Mouse (Mus musculus): ENCODE measurements at regions not wholly inside any gene's neighbourhood (a gene's known extent, or its start where the extent isn't known, plus 50 kb on each side); places are given as distances from the start of the nearest gene placed in this dataset.

GRCm38 (mm10) chr8:116314429-116315092 is 190.2 kb upstream of the Dynlrb2 start:
- in situ Hi-C loops (cut with MboI, MseI): loop anchor here (5.0 kb wide), 1 partner anchor 73 kb away; no protein-coding TSS in a partner anchor

DNA sequence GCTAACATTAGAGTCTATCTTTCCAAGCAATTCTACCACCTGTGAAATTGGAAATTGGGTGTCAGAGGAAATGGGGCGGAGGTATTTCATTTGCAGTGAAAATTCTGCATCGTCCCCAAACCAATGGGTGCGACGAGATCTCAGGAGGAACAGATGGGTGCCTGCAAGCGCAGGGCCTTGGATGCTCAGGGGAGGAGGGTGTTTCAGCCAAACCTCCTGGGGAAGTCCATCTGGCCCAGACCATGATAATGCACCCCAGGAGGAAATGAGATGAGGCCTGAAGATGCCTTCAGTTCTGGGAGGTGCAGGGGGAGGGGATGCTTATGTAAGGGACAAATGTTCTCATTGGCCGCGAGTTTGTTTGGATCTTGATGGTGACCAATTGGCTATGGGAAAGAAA is 205.9 kb upstream of the Dynlrb2 start:
- in situ Hi-C loops (cut with MboI, MseI): no loop called here

- in situ Hi-C loops (cut with MboI, MseI): no loop called here
Observed at GRCm38 (mm10) chr8:116290671-116291245, 214.0 kb upstream of the Dynlrb2 start.

GRCm38 (mm10) chr8:116289237-116289636 is 215.5 kb upstream of the Dynlrb2 start:
- in situ Hi-C loops (cut with MboI, MseI): no loop called here

GRCm38 (mm10) chr8:116283990-116284389 is 220.8 kb upstream of the Dynlrb2 start:
- in situ Hi-C loops (cut with MboI, MseI): no loop called here

DNA sequence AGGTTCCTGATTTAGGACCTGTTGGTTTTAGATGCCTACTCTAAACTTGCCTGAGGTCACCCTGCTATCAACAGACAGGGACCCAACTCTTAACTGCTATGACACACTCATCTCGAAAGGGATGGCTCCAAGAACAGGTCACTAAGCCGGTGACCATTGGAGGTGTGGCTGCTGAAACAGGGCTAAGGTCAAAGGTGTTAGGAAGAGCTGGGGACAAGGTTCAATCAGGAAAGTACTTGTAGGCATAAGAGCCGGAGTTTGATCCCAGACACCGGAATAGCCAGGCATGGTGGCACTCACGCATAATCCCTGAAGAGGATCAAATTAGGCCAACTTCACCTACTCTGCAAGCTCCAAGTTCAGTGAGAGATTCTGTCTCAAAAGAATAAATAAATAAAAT is 222.4 kb upstream of the Dynlrb2 start:
- in situ Hi-C loops (cut with MboI, MseI): no loop called here

- in situ Hi-C loops (cut with MboI, MseI): no loop called here
Observed at GRCm38 (mm10) chr8:116275014-116275413, 229.8 kb upstream of the Dynlrb2 start.

GRCm38 (mm10) chr8:116271238-116271637 is 233.5 kb upstream of the Dynlrb2 start:
- in situ Hi-C loops (cut with MboI, MseI): no loop called here

DNA sequence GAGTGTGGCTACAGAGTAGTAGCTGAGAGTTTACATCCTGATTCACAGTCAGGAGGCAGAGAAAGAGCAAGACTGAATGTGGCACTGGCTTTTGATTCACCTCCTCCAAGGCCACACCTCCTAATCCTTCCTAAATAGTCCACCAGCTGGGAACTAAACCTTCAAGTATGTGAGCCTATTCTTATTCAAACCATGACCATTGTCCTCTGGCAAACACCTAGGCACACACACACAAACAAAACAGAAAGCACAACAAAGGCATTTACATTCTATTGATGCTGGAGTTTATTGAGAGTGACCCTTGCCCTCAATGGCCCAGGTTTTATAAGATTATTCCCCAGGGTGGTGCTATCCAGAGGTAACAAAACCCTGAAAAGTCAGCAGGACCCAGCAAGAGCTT is 235.4 kb upstream of the Dynlrb2 start:
- in situ Hi-C loops (cut with MboI, MseI): no loop called here

DNA sequence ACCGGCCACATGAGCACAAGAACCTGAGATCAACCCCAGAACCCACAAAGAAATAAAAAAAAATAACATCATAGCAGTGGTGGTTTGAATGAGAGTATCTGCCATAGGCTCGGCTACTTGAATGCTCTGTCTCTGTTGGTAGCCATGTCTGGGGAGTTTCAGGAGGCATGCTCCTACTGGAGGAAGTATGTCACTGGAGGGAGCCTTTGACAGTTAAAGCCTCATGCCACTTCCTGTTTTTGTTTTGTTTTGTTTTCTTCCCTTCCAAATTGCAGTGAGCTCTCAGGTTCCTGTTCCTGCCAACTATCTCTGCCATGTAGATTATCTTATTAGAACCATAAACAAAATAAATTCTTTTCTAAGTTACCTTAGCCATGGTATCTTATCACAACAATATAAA is 236.1 kb upstream of the Dynlrb2 start:
- in situ Hi-C loops (cut with MboI, MseI): no loop called here

DNA sequence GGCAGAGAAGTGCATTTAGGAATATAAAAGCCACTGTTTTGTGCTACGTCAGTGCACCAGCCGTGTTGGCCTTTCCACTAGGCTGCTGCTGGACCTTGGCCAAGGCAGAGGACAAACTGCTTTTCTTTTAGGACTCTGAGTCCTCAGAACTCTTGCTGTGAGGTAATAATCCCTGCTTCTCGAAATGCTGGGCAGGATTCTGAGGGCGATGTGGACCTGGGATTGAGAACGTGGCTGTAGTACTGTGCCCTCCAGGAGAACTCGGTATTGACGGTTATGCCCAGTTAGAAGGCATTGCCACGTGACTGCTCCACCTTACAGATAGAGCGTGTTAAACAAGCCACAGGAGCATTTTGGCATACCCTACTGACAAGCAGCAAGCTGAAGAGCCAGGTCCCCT is 236.6 kb upstream of the Dynlrb2 start:
- in situ Hi-C loops (cut with MboI, MseI): no loop called here

DNA sequence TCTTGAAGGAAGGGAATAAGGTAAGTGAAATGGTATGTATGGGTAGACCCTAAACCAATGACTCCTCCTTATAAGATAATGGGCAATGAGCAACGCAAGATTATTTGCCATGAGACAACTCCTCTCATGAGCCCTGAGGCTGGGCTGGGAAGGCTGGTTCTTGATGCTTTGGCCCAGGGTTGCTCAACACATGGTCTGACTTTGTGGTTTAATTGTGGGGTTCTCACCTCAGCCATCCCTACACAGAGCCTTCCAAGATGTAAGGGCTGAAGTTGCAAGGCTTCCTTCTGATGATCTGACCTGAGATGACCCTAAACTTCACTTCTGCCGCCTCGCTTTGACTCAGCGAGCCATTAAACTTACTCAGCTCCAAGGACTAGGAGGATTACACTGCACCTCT is 237.8 kb upstream of the Dynlrb2 start:
- in situ Hi-C loops (cut with MboI, MseI): no loop called here

DNA sequence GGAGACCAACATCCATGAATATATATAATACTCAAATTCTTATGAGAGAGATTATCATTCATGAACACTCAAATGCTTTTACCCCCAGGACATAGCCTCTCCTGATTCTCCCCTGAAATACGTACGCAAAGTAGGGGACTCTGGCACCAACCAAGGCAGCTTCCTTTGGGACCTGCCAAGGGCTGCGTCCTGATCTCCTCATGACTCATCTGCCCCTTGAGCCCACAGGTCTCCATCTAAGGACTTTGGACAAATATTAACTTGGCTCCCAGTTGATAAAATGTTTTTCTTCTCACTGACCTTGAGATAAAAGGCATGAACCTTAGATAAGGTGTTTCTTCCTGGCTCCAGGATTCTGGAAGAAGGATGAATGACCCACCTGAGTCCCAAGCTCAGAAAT is 239.2 kb upstream of the Dynlrb2 start:
- in situ Hi-C loops (cut with MboI, MseI): no loop called here

- in situ Hi-C loops (cut with MboI, MseI): no loop called here
Observed at GRCm38 (mm10) chr8:116264078-116264477, 240.7 kb upstream of the Dynlrb2 start.

GRCm38 (mm10) chr8:116261286-116261685 is 243.5 kb upstream of the Dynlrb2 start:
- in situ Hi-C loops (cut with MboI, MseI): no loop called here

DNA sequence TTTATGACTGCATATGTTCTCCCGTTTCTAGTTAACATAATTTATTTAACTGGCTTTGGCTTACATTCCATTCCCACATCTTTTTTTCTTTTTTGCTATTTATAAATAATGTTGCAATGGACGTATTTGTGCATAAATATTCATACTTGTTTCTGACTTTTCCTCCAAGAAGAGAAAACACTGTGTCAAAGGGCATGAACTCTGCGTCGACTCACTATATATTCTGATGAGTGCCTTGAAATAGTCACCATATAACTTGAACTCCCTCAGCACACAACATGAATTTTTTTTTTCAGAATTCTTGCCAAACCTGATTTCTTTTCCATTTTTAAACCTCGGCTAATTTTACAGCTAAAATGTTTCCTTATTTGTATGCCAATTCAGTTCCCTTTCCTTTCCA is 249.4 kb upstream of the Dynlrb2 start:
- in situ Hi-C loops (cut with MboI, MseI): no loop called here

DNA sequence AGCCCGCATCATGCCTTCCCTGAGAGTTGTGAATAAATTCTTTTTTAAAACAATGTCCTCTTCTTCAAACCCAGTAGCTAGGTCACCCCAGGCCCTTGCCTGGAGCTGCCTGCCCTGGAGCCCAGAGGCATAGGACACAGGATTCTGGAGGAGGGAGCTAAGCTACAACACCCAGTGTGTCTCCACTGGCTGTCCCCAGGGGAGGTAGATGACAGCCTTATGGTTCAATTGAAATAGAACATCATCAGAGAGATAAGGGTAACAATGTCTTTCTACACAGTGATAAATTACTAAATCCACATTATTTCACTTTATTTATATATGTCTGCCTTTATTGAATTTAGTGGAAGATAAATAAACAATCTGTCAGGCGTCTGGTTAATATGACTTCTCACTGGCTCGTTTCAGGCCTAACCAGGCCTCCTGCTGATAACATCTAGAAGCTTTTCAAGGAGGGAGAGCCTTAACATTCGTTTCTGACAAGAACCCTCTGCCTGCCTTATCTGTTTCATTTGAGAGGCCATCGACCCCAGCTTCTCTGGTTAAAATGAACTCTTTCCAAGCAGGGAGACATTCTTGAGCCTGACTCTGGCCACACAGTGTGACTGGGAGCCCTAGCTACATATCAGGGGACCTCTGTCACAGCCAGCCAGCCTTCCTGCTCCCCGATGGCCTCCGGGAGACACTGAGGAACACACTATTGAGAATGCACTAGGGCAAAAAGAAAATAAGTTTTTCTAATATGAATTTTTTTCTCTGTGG is 252.1 kb upstream of the Dynlrb2 start:
- in situ Hi-C loops (cut with MboI, MseI): no loop called here

- in situ Hi-C loops (cut with MboI, MseI): no loop called here
Observed at GRCm38 (mm10) chr8:116248398-116248797, 256.4 kb upstream of the Dynlrb2 start.

DNA sequence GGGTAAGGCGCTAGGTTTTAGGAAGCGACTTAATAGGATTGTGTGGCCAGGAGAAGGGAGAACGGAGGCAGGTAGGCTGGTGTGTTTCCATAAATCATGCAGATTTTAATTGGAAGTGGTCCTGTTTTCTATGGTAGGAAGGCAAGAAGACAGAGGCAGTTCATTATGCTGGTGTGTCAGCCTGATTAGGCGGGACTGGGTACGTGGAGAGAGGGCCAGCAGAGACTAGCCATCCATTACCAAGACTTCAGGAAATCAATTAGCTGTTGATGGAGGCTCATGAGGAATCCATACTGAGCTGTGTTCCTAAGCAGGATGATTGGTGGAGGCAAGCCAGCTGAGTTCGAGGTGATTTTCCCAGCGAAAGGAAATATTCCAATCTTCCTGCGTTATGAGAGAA is 261.3 kb upstream of the Dynlrb2 start:
- in situ Hi-C loops (cut with MboI, MseI): no loop called here

DNA sequence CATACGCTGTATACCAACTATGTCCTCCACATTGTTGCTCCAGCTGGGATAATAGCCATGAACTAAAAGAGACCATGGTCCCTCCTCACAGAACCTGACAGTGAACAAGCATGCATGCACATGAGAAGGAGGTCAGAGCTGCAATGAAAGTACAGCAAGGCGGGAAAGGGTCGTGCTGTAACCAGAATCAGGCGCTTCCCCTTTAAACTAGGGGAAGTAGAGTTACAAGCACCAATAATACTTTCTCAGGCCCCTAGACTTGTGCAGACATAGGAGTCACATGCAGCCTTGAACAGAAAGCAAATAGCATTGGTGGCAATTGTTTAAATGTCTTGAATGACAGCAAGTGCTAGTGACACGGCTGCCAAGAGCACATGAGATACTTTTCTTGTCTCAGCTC is 261.8 kb upstream of the Dynlrb2 start:
- in situ Hi-C loops (cut with MboI, MseI): no loop called here

DNA sequence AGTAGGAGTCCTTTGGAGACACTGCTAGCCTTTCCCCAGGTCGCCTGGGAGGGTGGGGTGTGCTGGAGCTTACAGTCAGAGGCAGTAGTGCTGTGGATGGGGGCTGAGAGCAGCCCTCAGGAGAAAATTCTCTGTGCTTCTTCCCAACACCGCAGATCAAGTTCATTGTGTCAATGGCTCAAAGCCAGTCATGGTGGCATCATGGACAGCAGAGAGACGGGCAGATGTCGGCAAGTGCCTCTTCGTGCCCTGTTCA is 262.9 kb upstream of the Dynlrb2 start:
- in situ Hi-C loops (cut with MboI, MseI): no loop called here

DNA sequence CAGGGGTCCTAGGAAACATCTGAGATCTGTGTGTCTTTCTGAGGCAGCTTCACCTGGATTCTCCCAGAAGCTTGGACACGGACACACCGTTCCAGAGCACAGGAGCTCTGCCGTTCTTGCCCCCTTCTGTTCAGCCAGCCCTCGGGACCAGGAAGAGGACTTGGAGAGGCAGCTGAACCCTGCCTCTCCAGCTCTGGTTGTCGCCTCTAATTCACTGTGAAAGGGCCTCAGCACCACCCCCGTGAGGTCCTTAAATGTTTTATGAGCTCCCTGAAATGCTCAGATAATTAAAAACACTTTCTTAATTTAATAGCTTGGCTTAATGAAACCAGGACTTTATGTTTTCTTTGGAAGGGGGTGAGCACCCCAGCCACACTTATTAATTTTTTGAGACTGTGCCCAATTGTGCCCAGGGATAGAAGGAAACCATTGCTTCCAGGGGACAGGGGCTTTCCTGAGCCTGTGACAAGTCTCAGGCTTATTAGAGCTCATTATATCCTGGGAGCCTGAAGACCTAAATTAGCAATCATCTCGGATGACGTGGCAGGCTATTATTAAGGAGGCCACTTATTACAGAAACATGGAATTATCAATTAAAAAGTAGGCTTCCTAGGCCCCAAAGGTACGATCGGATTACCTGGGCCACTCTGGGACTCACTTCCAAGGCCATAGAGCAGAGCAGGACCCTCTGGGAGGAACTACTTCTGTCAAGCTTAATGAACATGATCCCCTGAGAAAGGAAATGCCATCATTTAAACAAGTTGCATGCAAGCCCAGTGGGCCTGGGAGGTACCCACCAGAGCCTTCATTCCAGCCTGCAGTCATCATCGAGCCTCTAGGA is 263.4 kb upstream of the Dynlrb2 start:
- in situ Hi-C loops (cut with MboI, MseI): no loop called here
